Mouse (Mus musculus) T-helper 1 cell (primary cell): Measurements from ENCODE around the gene Bace2.

Experiments used
- in situ Hi-C: fragments of 300-600 bp; cut with MboI, MseI; formaldehyde crosslinking; loops from one replicate; pipeline ENCODE4 v1.15.1; 2025; ENCODE audit warnings: high pct_unique_total_duplicates

The Bace2 gene

GRCm38 (mm10) chr16:97356499-97357187, at the start of gene Bace2:
Bace2 (plus strand) TSS chr16:97356742.
- in situ Hi-C loops, result no loop called here

GRCm38 (mm10) chr16:97307594-97307993, 48.9 kb upstream of the Bace2 start:
- in situ Hi-C loops, result no loop called here

- in situ Hi-C loops, result no loop called here
Observed at GRCm38 (mm10) chr16:97309796-97310569, 46.6 kb upstream of the Bace2 start.

- in situ Hi-C loops, result no loop called here
Observed at GRCm38 (mm10) chr16:97310570-97310846, 46.0 kb upstream of the Bace2 start.

- in situ Hi-C loops, result no loop called here
Observed at GRCm38 (mm10) chr16:97312960-97313686, 43.4 kb upstream of the Bace2 start.

- in situ Hi-C loops, result no loop called here
Observed at GRCm38 (mm10) chr16:97321576-97321975, 35.0 kb upstream of the Bace2 start.

- in situ Hi-C loops, result no loop called here
Observed at GRCm38 (mm10) chr16:97322604-97323003, 33.9 kb upstream of the Bace2 start.

- in situ Hi-C loops, result no loop called here
Observed at GRCm38 (mm10) chr16:97325975-97326374, 30.6 kb upstream of the Bace2 start.

GRCm38 (mm10) chr16:97328602-97329001, 27.9 kb upstream of the Bace2 start:
- in situ Hi-C loops, result no loop called here

- in situ Hi-C loops, result no loop called here
Observed at GRCm38 (mm10) chr16:97353013-97353412, 3.5 kb upstream of the Bace2 start.

GRCm38 (mm10) chr16:97354632-97355031, 1.9 kb upstream of the Bace2 start:
- in situ Hi-C loops, result no loop called here

- in situ Hi-C loops, result no loop called here
Observed at GRCm38 (mm10) chr16:97357188-97357821, 763 bp downstream of the Bace2 start.

- in situ Hi-C loops, result no loop called here
Observed at GRCm38 (mm10) chr16:97362231-97362888, 5.8 kb downstream of the Bace2 start.

- in situ Hi-C loops, result no loop called here
Observed at GRCm38 (mm10) chr16:97366141-97366540, 9.6 kb downstream of the Bace2 start.

GRCm38 (mm10) chr16:97370258-97370657, 13.7 kb downstream of the Bace2 start:
- in situ Hi-C loops, result no loop called here

- in situ Hi-C loops, result no loop called here
Observed at GRCm38 (mm10) chr16:97387955-97388354, 31.4 kb downstream of the Bace2 start.

- in situ Hi-C loops, result no loop called here
Observed at GRCm38 (mm10) chr16:97391289-97391688, 34.7 kb downstream of the Bace2 start.

GRCm38 (mm10) chr16:97391701-97392384, 35.3 kb downstream of the Bace2 start:
- in situ Hi-C loops, result no loop called here

GRCm38 (mm10) chr16:97396436-97396835, 39.9 kb downstream of the Bace2 start:
- in situ Hi-C loops, result no loop called here

- in situ Hi-C loops, result no loop called here
Observed at GRCm38 (mm10) chr16:97397945-97398531, 41.5 kb downstream of the Bace2 start.

- in situ Hi-C loops, result loop anchor here (10.0 kb wide), 1 partner anchor 1625 kb away; no protein-coding TSS in a partner anchor
Observed at GRCm38 (mm10) chr16:97399991-97400390, 43.4 kb downstream of the Bace2 start.
